Mouse (Mus musculus) hindbrain, embryonic 12.5 days (tissue): ENCODE results near the gene Magoh. TPM values are rescaled to one million over a fixed set of nuclear protein-coding genes. Genes with fewer than 3 reads are reported as not detected.

Source experiments
- ATAC-seq: fragments of 200-750 bp; cut with Nextera tagmentation; 2 replicates; pipeline ENCODE4 v1.8.0; 2017; ENCODE audit warnings: moderate TSS enrichment; ENCODE audit not compliant: low FRiP score
- H3K27ac ChIP-seq: fragments of 300-500 bp; sonication (generic); 2 replicates; pipeline ENCODE4 v1.5.1; 2016; ENCODE audit warnings: mild to moderate bottlenecking
- H3K27me3 ChIP-seq: fragments of 300-500 bp; sonication (generic); 2 replicates; pipeline ENCODE4 v1.6.1; 2016; ENCODE audit warnings: mild to moderate bottlenecking
- H3K36me3 ChIP-seq: fragments of 300-500 bp; sonication (generic); 2 replicates; pipeline ENCODE4 v1.6.1; 2016; ENCODE audit warnings: mild to moderate bottlenecking
- H3K4me1 ChIP-seq: fragments of 300-500 bp; sonication (generic); 2 replicates; pipeline ENCODE4 v1.6.1; 2016
- H3K4me2 ChIP-seq: fragments of 300-500 bp; sonication (generic); replicated peaks from 2 replicates; pipeline ENCODE4 v1.6.1; 2016; ENCODE audit warnings: mild to moderate bottlenecking
- H3K4me3 ChIP-seq: fragments of 300-500 bp; sonication (generic); 2 replicates; pipeline ENCODE4 v1.5.1; 2016; ENCODE audit warnings: mild to moderate bottlenecking
- H3K9ac ChIP-seq: fragments of 300-500 bp; sonication (generic); 2 replicates; pipeline ENCODE4 v1.6.1; 2016; ENCODE audit warnings: mild to moderate bottlenecking, moderate library complexity
- H3K9me3 ChIP-seq: fragments of 300-500 bp; sonication (generic); replicated peaks from 2 replicates; pipeline ENCODE4 v1.6.1; 2016; ENCODE audit warnings: mild to moderate bottlenecking
- WGBS: fragments of 180-500 bp; shearing (Covaris S2); methylation state at CpG from one replicate; pipeline ENCODE4 v1.1.7; 2016; 5-methylcytosine and 5-hydroxymethylcytosine counted together
- polyA plus RNA-seq: library from polyadenylated mRNA; unstranded; fragments of >200 nt; fragmentation: Nextera tagmentation; extraction: Ambion mirVana; gene quantifications from 2 replicates; pipeline ENCODE4 v1.2.1, GENCODE M21; 2016

Magoh gene
- polyA plus RNA-seq = 173 and 174 TPM in 2 replicates

DNA sequence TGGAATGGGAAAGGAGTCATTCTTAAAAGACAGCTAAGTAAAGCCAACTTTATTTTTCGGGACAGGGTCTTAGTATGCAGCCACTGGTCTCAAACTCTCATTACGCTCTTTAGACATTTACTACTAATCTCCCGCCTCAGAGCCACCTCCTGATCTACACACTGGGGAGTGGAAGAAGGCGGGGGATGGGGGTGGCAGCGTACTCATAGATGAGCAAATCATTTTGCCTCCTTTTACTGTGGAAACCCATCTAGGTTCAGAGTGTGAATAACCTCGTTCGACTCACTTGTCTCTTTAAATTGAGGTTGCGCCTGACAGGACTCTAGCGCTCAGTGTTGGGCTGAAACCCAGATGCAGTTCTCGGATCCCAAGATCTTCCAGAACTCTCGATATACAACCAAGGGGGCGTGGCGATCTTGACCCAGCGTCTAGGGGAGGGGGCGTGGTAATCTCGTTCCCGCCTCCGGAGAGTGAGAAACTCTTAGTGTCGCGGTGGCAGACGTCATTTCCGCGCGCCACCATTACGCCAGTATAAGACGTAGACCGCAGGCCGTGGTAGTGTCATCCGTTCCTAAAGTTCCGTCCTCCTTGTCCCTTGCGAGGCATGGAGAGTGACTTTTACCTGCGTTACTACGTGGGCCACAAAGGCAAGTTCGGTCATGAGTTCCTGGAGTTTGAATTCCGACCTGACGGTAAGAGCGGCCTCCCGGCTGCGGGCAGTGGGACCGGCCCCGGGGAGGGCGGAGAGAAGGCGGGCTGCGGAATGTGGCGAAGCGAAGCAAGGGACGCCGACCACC is at the start of gene Magoh:
Gene Magoh (plus strand): TSS at position 502 of the 797 bp plus-strand sequence.
- H3K36me3 ChIP-seq = peaks cover 33% of the 10 kb centered on the region
- peak within 1 kb of the TSS; percentile 83 for H3K9ac ChIP-seq
- H3K4me2 ChIP-seq = peak within 1 kb of the TSS; percentile 88
- H3K4me1 ChIP-seq = peaks cover 11% of the 10 kb centered on the region
- WGBS = 4% methylated on average over 48 of the region's 48 CpGs
- no peaks in the 10 kb centered on the region for H3K27me3 ChIP-seq
- peak within 1 kb of the TSS; percentile 82 for H3K4me3 ChIP-seq
- ATAC-seq = peak; percentile 90
- H3K9me3 ChIP-seq = no peaks in the 10 kb centered on the region
- peak within 1 kb of the TSS; percentile 68 for H3K27ac ChIP-seq

DNA sequence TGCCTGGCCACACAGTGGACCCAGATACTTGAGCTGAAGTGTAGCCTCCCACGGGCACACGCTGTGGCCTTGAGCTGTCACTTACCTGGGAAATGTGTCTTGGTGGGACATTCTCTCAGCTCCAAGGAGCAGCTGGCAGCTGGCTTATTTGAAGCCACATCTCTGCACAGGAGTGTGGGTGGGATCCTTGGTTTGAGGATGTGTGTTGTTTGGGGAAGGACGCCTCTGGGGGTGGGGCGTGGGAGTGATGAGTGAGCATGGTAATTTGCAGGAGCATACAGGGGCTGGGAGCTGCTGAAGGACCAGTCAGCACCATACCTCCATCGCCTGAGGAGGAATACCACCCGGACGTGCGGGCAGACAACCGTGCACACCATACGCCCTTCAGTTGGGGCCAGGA is 49.4 kb upstream of the Magoh start:
- no peak overlapping the region for H3K4me3 ChIP-seq
- peaks cover 11% of the 10 kb centered on the region; the same call in 1 of the 2 replicates for H3K27me3 ChIP-seq
- 57% methylated on average over 10 of the region's 10 CpGs for WGBS
- peak overlapping the region; percentile 32; the same call in 1 of the 2 replicates for H3K9ac ChIP-seq
- no peak overlapping the region for H3K4me2 ChIP-seq
- peak overlapping the region; percentile 85 for H3K27ac ChIP-seq
- no peaks in the 10 kb centered on the region for H3K9me3 ChIP-seq
- ATAC-seq = peak; percentile 14; the same call in 1 of the 2 replicates
- H3K36me3 ChIP-seq = no peaks in the 10 kb centered on the region; the same call in 1 of the 2 replicates
- H3K4me1 ChIP-seq = peaks cover 100% of the 10 kb centered on the region

DNA sequence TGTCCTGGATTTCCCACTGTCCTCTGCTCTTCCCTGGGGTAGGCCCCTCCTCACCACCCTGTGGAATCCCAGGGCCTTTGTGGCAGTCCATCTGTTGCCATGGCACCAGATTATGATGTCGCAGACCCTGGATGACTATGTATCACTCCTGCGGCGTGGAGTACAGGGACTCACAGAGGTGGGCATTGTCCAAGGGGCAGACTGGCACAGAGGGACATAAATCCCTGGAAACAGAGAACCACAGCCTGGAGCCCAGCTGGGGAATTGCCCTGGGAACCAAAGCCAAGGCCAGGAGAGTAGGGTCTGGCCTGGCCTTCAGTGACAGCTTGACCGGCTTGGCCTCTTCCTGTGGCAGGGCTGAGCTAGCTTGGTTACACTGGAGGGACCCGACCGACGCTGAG is 48.7 kb upstream of the Magoh start:
- Histone ChIP-seq H3K9ac (peak overlapping the region; percentile 50; the same call in 1 of the 2 replicates), H3K27me3 (peaks cover 5% of the 10 kb centered on the region; the same call in 1 of the 2 replicates), H3K4me3 (no peak overlapping the region), H3K4me2 (no peak overlapping the region), H3K4me1 (peaks cover 100% of the 10 kb centered on the region), H3K9me3 (no peaks in the 10 kb centered on the region), H3K27ac (peak overlapping the region; percentile 85), H3K36me3 (no peaks in the 10 kb centered on the region)
- WGBS = 30% methylated on average over 7 of the region's 7 CpGs
- ATAC-seq = peak; percentile 64

DNA sequence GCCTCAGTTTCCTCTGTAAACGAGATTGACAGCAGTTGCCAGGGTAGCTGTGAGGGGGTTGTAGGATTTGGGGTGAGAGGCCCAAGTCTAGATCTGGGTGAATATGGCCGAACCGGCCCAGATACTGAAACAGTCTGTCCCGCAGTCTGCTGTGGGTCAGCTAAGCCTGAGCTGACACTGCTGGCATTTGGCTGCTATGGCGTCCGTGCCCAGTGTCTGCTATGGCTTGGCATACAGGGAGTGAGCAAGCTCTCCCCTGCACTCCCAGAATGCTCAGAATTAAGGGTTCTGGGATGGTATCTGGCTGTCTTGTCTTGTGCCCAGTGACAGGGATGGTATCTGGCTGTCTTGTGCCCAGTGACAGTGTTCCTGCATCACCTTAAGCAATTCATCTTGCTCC is 47.9 kb upstream of the Magoh start:
- Histone ChIP-seq H3K27ac (peak overlapping the region; percentile 85), H3K27me3 (0 out of 2 replicates have a peak, but pooled peaks cover 5% of the 10 kb centered on the region), H3K9me3 (no peaks in the 10 kb centered on the region), H3K4me2 (no peak overlapping the region), H3K36me3 (no peaks in the 10 kb centered on the region), H3K4me3 (no peak overlapping the region), H3K4me1 (peaks cover 100% of the 10 kb centered on the region), H3K9ac (peak overlapping the region; percentile 50; the same call in 1 of the 2 replicates)
- ATAC-seq = no peak
- WGBS = 84% methylated on average over 6 of the region's 6 CpGs

DNA sequence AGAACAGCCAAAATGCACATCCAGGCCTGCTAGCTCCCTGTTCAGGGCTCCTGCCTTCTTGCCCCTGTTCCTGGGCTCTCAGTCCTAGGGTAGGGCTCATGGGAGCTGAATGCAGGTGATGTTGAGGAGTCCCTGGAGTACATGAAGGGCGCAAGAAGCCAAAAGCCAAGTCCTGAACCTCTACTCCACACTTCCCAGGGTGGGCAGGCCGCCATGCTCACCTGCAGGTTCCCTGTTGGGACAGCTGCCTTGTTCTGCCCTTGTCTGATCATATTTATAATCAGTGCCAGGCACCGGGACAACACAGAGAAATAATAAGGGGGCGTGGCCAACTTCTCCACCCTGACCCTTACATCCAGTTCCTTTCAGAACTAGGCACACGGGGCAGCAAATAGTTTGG is 46.0 kb upstream of the Magoh start:
- Histone ChIP-seq H3K9ac (no peak overlapping the region), H3K27me3 (0 out of 2 replicates have a peak, but pooled peaks cover 5% of the 10 kb centered on the region), H3K27ac (no peak overlapping the region), H3K4me3 (no peak overlapping the region), H3K4me2 (no peak overlapping the region), H3K9me3 (no peaks in the 10 kb centered on the region), H3K36me3 (0 out of 2 replicates have a peak, but pooled peaks cover 6% of the 10 kb centered on the region), H3K4me1 (peaks cover 100% of the 10 kb centered on the region)
- no peak for ATAC-seq
- 78% methylated on average over 5 of the region's 5 CpGs for WGBS

DNA sequence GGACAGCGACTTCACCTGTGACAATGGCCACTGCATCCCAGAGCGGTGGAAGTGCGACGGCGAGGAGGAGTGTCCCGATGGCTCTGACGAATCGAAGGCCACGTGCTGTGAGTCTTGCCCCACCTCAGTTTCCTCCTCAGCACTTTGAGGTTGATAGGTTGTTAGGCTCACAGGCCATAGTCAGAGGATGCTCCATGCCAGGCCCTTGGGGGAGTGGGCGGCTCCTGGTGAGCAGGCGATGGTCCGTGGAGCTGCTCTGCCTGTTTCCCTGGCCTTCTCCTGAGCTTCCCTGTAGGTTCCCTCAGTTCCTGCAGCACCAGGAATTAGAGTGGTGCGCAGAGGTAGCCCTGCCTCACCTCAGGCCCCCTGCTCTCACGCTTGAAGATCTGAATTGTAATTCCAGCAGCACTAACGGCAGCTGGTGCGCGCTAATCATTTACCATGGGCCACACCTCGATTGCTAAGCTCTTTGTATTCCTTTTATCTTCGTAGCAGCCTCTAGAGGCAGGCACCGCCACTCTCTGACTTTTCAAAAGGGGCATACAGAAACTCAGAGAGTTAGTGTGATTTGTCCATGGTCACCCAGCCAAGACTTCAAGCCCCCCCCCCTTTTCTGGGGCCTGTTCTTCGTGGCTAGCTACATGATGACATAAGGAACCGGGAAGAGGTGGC is 44.8 kb upstream of the Magoh start:
- H3K4me3 ChIP-seq = no peak overlapping the region
- WGBS = 34% methylated on average over 22 of the region's 22 CpGs
- peak overlapping the region; percentile 93 for H3K27ac ChIP-seq
- peaks cover 95% of the 10 kb centered on the region for H3K4me1 ChIP-seq
- 0 out of 2 replicates have a peak, but pooled peaks cover 7% of the 10 kb centered on the region for H3K36me3 ChIP-seq
- peak overlapping the region; percentile 17; the same call in 1 of the 2 replicates for H3K4me2 ChIP-seq
- H3K27me3 ChIP-seq = 0 out of 2 replicates have a peak, but pooled peaks cover 5% of the 10 kb centered on the region
- peak overlapping the region; percentile 54 for H3K9ac ChIP-seq
- ATAC-seq = no peak; the same call in 1 of the 2 replicates
- no peaks in the 10 kb centered on the region for H3K9me3 ChIP-seq

DNA sequence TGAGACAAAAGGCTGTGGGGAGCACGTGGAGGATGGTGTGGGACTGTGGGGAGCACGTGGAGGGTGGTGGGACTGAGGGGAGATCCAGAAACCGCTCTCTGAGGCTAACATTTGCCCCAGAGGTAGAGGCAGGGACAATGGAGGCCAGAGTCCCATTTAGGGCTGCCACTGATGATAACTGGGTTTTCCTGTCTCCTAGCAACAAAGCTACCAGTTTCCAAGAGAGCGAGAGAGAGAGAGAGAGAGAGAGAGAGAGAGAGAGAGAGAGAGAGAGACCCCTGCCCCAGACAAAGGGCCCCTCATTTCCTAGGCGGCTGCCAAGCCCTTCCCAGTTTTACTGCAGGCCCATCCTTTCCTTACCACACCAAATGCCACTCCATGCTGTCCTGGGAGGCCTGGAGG is 44.0 kb upstream of the Magoh start:
- Histone ChIP-seq H3K9ac (peak overlapping the region; percentile 54), H3K27ac (peak overlapping the region; percentile 93), H3K4me3 (no peak overlapping the region), H3K4me2 (peak overlapping the region; percentile 24; the same call in 1 of the 2 replicates), H3K9me3 (no peaks in the 10 kb centered on the region), H3K4me1 (peaks cover 87% of the 10 kb centered on the region), H3K36me3 (0 out of 2 replicates have a peak, but pooled peaks cover 7% of the 10 kb centered on the region), H3K27me3 (0 out of 2 replicates have a peak, but pooled peaks cover 5% of the 10 kb centered on the region)
- ATAC-seq = peak; percentile 36
- WGBS = 23% methylated on average over 5 of the region's 5 CpGs

DNA sequence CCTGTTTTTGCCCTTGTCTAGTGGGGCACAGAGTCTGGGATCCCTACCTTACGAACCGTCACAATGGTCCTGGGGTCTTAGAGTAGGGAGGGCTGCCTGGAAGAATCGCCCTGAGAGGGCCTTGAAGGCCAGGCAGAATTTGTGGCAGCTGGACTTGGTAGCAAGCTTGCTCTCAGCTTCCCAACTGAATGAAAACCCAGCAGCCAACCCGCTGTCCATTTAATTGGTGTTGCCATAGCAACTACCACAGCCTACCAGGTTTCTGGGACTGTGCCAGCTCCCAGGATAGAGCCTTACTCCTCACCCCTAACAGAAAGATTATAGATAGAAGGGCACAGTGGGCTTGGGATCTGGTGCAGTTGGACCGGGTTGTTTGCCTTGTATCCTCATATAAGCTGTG is 42.8 kb upstream of the Magoh start:
- 0 out of 2 replicates have a peak overlapping the region, but pooled peaks have one; percentile 54 for H3K9ac ChIP-seq
- 0 out of 2 replicates have a peak, but pooled peaks cover 3% of the 10 kb centered on the region for H3K27me3 ChIP-seq
- H3K4me1 ChIP-seq = peaks cover 76% of the 10 kb centered on the region
- H3K4me3 ChIP-seq = no peak overlapping the region
- ATAC-seq = peak; percentile 35
- H3K27ac ChIP-seq = peak overlapping the region; percentile 93
- 0 out of 2 replicates have a peak overlapping the region, but pooled peaks have one; percentile 3 for H3K4me2 ChIP-seq
- no peaks in the 10 kb centered on the region for H3K9me3 ChIP-seq
- 37% methylated on average over 5 of the region's 5 CpGs for whole genome bisulfite sequencing
- 0 out of 2 replicates have a peak, but pooled peaks cover 7% of the 10 kb centered on the region for H3K36me3 ChIP-seq

DNA sequence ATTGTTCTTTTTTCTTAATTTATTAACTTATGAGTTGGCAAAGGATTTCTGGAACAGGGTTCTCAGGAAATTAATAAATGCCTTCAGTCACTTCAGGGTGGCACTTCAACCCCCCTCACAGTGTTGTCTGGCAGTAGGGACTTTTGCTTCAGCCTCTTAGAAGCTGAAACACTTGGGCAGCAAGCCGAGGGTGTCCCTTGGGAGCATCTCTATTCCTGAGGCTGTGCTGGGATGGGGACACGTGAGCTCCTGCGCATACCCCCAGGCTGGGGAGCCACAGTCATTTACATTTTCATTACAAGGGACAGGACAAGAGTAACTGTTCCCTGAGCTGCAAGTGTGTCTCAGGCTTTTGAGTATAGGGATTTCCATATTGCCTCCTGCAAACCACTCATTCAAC is 41.6 kb upstream of the Magoh start:
- Histone ChIP-seq H3K4me1 (peaks cover 75% of the 10 kb centered on the region), H3K27me3 (no peaks in the 10 kb centered on the region), H3K9me3 (no peaks in the 10 kb centered on the region), H3K27ac (peak overlapping the region; percentile 93; the same call in 1 of the 2 replicates), H3K36me3 (peaks cover 7% of the 10 kb centered on the region; the same call in 1 of the 2 replicates), H3K4me3 (no peak overlapping the region), H3K4me2 (no peak overlapping the region), H3K9ac (no peak overlapping the region)
- WGBS = 44% methylated on average over 3 of the region's 3 CpGs
- ATAC-seq = no peak

DNA sequence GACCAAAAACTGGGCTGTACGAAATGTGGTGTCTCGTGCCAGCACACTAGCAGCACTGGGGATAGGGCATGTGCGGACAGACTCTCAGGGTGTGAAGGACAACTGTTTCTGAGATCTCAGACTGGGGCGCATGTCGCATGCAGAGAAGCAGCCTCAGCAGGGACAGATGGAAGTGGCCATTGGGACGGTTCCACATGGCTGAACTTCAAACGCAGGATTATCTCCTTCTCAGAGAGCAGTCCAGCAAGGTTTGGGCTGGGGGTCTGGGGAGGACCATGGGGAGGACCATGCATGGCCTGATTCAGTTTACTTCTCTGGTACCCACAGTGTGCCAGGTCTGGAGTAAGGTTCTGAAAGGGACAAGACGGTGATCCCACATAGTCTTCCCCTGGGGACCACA is 35.9 kb upstream of the Magoh start:
- no peak for ATAC-seq
- Histone ChIP-seq H3K9ac (no peak overlapping the region), H3K27ac (no peak overlapping the region), H3K36me3 (peaks cover 10% of the 10 kb centered on the region; the same call in 1 of the 2 replicates), H3K4me3 (no peak overlapping the region), H3K4me2 (no peak overlapping the region), H3K27me3 (peaks cover 16% of the 10 kb centered on the region), H3K9me3 (no peaks in the 10 kb centered on the region), H3K4me1 (peaks cover 43% of the 10 kb centered on the region)
- 60% methylated on average over 8 of the region's 8 CpGs for WGBS

DNA sequence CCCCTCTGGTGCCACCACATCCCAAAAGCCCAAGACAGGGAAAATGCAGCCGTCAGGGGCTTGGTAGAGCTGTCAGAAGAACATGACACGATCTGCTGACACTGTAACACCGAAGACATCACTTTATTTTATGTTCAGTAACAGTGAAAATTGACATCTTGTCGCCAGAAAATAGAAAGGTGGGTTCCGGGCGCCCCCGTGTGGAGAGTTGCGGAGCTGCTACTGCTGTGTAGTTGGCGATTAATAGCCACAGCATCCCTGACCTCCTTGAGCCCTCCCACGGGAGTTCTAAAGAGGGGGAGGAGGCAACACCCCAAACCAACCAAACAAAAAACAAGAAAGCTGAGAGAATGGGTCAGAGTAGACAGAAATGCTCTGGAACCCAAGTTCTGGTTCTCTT is 34.6 kb upstream of the Magoh start:
- Histone ChIP-seq H3K27me3 (peaks cover 16% of the 10 kb centered on the region), H3K9ac (no peak overlapping the region), H3K4me3 (no peak overlapping the region), H3K4me1 (peaks cover 37% of the 10 kb centered on the region), H3K27ac (no peak overlapping the region), H3K9me3 (no peaks in the 10 kb centered on the region), H3K36me3 (peaks cover 19% of the 10 kb centered on the region), H3K4me2 (no peak overlapping the region)
- no peak for ATAC-seq
- WGBS = 4% methylated on average over 10 of the region's 10 CpGs

DNA sequence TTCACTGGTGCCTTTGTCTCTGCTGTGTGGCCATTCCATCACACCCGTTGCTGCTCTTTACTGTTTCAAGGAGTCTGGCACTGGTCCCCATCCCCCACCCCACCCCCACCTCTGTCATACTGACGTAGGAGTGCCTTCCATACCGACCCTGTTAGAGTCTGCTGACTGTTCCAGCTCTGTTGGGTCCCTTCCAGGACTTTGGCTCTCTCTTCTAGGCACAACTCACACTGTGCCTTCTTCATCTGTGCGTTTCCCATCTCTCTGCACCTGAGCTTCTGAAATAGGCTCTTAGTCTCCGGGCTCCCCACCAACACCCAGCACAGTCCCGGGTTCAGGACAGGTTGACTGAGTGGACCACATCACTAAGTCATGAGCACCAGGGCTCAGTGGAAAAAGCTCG is 32.8 kb upstream of the Magoh start:
- 64% methylated on average over 7 of the region's 7 CpGs for WGBS
- peaks cover 16% of the 10 kb centered on the region for H3K27me3 ChIP-seq
- H3K27ac ChIP-seq = no peak overlapping the region
- H3K9me3 ChIP-seq = no peaks in the 10 kb centered on the region
- H3K9ac ChIP-seq = 0 out of 2 replicates have a peak overlapping the region, but pooled peaks have one; percentile 9
- H3K4me3 ChIP-seq = no peak overlapping the region
- H3K4me1 ChIP-seq = peaks cover 35% of the 10 kb centered on the region
- H3K4me2 ChIP-seq = no peak overlapping the region
- no peak for ATAC-seq
- H3K36me3 ChIP-seq = peaks cover 30% of the 10 kb centered on the region
